Mouse (Mus musculus) kidney, adult 9 months (tissue): ENCODE data around the gene Socs2.

Source experiments
- DNase-seq: peaks from one replicate; pipeline ENCODE4 v3.0.0; 2022

Socs2 gene

DNA sequence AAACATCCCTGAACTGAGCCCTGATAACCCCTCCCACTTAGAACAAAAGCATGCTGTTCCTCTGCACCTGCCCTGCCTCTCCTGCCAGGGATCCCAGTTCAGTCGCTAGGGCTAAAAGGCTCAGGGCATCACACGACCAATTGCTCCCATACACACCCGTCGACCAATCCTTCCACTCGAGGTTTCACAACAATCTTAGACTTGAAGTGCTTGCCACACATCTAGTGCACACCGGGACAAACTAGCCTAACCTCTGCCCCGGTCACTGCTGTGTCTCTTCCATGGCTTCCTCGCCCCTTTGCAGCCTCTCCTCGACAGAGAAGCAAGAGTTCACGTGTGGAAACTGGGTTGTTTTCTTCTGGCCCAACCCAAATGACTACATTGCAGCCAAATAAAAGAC is 3.3 kb upstream of the Socs2 start:
- DNase-seq: no peak

DNA sequence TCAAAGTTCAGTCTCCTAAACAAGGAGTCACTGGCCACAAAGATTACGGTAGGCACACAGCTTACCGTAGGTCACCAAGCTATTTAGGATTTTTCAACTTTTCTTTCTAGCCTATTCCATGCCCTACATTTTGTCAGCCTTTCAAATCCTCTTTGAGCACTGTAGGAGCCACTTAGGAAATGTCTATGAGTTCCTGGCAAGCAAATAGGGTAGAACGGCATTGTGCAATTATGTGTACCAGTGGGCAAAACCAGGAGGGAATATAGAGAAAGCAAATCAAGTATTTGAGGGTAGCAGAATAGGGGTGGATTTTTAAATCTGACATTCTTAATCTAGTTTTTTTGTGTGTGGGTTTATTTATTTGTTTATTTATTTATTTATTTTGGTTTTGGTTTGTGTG is 2.7 kb upstream of the Socs2 start:
- DNase-seq: no peak

DNA sequence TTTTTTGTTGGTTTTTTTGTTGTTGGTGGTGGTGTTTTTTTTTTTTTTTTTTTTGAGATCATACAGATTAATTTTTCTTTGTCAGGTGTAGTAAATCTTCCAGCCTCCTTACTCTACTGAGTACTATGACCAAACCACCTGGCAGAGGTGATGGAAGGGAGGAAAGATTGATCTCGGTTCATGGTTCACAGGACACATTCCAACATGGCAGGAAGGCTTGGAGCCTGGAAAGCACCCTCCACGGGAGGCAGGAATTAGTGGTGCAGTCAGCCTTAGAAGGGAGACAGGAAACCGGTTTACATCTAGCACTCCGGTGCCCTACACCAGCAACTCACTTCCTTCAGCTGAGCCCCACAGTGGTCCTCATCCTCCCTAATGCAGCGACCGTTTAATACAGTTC is 1.7 kb upstream of the Socs2 start:
- DNase-seq: peak; percentile 80

DNA sequence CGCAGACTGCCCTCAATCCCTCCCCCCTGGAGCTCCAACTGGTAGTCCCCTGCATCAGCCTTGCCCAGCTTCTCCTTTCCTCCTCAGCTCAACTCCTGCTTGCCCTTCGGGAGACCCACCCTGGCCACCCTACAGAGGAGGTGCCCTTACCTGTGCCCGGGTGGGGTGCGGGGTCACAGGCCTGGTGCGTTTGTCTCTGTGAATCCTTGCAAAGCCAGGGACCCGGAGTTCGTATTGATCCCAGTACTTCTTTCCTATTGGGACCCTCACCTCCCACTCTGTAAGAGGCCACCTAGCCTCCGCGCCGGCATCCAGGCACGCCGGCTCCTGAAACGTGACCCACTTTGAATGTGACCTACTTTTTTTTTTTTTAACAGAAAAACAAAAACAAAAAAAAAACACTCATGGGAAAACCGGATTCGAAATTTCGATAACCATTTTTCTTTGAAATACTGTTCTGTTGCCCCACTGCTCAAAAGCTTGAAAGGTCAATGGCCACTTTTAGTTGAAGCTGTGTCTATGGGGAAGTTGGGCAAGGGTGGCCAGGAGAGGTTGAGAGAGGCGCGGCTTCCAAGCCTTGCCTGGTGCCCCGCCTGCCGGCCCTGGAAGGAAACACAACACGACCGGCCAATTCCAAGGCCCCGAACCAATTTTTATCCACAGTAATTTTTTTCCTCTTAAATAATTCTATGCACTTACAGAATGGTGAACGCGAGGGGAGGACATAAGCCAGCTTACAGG is 686 bp upstream of the Socs2 start:
- peak; percentile 77 for DNase-seq

DNA sequence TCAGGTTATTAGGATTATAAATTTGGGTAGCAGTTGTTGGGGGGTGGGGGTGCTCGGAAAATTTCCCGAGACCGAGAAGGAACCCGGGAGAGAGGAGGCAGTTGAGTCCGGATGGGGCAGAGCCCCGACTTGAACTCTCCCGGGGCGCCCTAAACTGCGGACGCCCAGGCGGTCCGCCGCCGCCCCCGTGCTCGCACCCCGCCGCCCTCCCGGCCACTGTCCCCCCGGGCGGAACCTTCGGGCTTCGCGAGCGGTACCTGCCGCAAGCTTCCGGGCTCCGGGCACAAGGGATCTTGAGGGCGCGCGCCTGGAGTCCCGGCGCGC is 657 bp downstream of the Socs2 start:
- no peak for DNase-seq

DNA sequence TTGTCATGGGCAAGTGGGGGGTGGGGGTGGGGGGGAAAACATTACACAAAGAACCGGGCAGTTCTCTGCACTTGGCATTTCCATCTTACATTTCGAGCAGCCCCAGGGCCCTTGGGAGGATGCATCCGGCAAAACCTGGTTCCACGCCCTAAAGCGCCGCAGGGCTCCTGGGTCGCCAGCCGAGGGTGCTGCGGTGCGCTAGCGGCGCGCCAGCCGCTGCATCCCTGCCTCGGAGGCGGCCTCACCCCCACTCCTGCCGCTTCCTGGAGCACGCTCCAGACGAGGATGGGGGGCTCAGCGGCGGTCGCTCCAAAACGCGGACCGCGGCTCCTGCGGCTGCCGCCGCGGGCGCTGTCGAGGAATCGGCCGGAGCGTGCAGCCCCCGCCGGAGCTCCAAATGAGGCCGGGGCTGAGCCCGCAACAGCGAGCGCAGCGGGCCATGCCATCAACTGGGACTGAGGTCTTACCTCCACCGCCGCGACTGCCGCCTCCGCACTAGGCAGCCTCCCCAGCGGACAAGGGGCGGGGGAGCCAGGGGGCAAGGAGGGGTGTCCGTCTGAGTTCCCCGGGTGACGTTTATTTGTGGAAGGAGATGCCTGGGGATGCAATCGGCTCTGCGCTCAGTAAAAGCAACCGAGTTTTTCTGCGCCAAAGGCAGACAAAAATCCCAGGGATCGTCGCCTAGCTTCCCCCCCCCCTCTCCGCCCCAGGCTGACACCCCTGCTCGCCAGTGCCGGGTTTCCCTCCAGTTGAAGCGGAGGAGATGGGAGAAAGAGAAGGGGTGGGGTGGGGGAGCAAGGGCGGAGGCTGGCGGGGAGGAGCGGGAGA is 1.2 kb downstream of the Socs2 start:
- peak; percentile 40 for DNase-seq

DNA sequence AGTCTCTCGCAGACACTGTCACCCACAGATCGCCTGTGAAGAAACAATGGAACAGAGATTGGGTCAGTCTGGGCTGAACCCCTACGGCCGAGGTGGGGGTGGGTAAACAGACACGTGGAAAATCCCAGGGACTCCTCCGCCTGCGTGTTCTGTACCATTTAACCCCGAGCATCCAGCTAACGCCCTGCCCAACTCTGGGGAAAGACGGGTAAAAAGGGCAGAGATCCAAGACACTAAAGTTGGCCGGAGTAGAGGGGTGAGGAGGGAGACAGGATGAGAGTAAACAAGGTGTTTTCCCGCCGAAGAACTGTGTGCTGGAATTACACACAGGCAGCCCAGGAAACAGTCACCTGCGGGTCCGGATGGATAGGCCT is 1.8 kb downstream of the Socs2 start:
- DNase-seq: peak; percentile 30

DNA sequence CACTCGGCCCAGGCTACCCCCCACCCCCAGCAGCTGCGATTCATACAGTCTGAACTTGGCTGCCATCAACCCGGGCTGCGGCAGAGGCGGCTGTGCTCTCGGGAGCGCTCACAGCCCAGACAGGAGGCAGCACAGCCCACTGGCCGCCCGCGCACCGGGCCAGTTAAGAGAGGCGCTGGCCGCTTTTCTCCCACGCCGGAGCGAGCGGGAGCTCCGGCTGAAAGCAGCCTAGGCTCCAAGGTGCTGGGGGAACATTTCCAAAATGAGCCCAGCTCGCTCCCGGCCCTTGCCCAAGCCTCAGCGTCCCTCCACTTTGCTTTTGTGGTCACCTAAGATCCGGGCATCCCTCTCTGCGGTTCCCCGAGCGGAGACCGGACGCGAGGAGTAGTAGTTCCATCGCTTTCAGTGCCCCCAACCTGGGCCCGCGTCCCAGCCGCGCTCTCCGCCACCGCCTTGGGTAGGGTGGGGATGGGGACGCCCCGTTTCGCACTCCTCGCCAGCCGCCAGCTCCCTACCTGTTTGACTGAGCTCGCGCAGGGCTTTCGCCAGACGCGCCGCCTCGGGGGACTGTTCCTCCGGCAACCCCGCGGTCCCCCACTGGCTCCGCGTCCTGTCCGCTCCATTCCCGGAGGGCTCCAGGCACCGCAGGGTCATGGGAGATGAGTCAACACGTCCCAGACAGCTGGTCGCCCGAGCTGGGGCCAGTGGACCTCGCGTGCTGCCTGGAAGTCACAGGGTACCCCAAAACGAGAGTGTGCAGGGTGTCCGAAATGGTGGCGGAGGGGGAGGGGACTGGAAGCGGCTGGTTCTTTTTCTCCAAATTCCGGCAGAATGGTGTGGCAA is 2.4 kb downstream of the Socs2 start:
- DNase-seq: peak; percentile 41

DNA sequence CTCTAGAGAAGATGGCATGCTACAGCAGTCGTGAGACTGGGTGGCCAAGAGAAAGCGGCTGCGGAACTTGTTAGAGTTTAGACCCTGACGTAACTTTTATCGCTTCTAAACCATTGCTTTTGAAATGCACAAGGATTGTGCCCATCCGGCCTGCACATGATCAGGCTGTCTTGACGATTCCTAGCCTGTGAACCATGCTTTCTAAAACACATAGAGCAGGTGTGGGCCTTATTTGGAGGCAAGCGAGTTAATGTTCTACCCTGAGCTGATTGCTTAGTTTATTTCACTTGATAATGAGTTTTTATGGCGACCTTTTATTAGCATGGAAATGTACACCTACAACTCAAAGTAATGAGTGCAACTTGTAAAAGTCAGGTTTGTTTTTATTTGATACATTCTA is 5.8 kb downstream of the Socs2 start:
- DNase-seq: peak; percentile 30

DNA sequence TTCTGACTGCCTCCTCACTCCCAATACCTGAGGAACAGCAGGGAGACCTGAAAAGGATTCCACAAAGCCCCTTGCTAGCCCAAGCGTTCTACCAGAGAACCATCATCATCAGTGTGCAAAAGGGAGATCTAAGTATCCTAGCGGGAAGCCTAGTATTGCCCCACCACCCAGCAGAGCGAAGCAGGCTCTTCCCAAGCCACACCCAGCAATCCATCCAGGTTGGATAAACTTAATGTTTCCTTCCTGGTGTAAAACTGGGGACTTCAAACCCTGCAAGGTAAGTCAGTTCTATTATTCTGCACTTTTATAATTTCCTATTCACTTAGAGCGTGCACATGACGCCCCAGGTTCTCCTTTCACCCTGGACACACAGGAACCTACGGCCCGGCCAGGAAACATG is 6.3 kb downstream of the Socs2 start:
- DNase-seq: no peak

DNA sequence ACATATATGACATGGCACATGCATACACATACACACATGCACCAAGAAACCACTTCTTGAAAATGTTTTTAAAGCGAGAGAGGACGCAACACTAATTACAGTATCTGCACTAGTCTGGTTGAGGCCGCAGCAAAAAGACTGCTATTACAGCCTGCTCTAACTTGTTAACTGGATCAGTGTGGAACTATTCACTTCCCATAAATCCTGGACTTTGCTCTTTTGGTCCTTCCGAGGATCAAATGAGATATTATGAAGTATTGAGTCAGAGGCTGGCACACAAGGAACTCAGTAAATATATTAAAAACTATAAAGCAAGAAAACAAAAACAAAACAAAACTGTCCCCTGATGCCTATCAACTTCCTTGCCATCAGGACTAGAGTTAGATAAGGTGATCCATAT is 6.8 kb downstream of the Socs2 start:
- DNase-seq: no peak

DNA sequence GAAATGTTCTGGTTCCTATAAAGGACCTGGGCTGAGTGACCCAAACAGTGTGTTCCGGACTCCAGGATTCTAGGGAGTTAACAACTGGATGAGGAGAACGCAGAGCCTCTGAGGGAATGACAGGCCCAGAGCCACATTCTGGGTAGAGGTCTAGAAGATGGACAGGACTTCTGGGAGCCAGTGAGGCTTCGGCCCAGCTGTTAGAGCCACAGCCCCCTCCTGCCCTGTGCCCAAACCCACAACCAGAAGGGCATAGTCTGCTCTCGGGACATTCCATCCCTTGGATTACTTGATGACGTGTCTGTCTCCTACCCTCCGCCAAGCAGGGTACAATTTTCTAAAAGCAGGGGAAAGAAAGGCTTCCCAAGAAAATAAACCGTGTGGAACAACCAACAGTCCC is 7.8 kb downstream of the Socs2 start:
- DNase-seq: no peak

DNA sequence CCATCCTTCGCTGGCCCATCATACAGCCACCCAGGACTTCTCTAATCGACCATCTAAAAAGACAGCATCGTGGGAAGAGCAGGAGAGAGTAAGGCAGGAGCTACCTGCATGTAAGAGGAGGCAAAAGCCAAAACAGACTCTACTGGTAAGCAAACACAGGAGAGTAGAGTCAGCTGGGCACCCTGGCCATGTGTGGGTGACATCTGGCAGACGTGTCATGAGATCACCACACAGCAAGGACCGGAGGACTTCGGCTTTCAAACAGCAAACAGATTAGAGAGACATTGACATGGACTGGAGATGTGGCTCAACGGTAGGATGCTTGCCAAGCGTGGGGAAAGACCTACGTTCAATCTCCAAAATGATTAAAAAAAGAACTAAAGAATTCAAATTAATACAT is 8.5 kb downstream of the Socs2 start:
- DNase-seq: no peak

DNA sequence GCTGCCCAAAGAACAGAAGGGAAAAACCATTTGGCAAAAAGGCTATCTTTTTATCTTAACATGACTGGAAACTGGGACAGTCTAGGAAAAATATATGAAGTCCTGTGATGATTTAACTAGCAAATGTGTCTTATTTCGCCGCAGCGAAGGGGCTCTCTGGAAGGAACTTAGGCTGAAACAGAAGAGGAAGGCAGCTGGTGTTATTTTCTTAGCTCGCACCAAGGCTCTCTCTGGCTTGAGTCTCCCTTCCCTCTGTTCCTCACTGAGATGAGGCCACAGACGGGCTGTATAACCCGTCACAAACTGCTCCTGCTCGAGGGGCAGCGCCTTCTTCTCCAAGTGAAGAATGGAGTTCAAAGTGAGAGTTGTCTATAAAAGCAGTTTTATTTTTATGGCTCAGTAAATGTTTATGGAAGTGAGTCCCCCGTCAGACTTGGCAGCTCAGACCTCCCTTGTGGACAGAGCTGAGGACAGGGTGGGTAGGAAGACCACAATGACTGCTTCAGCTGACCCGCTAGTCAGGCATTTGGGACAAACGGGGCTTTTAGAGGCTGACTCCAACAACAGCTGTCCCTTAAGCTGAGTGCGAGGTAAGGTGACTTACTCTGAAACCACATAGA is 9.3 kb downstream of the Socs2 start:
- no peak for DNase-seq

DNA sequence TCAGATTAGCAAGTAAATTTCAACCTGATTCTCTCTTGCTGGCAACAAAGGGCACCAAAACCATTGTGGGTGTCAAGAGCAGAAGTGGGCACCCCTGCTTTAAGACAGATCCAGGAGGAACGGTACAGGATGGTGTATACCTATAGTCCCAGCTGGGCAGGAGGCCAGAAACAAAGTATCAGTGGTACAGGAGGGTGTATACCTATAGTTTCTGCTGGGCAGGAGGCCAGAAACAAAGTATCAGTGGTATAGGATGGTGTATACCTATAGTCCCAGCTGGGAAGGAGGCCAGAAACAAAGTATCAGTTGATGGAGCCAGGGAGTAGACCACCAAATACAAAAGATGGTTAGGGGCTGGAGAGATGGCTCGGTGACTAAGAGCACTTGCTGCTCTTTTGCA is 12.2 kb downstream of the Socs2 start:
- DNase-seq: no peak

DNA sequence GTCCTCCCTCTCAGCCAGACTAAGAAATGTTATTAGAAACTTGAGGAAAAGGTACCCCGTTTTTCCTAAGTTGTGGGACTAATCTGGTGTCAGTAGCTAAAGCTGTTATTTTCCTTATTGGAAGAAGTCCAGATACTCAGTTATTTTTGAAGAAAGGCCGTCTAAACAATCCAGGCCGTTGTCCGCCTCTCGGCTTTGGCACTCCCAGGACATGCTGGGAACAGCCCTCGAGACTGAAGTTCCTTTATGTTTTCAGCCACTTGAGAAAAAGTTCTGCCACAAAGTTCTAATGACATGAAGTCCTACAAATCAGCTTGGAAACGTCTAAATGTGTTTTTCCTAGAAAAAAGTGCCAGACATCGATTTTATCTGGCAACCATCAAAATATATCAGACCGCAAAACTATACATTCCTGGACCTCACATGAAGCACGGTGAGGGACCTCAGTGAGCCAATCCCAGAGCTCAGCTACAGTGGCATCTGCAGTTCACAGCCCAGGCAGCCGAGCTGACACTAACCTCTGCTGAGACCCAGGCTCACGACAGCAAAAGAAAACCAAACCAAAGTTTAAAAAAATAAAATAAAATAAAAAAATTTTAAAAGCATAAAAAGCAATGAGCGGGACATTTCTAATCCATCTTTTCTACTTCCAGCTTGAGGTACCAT is 17.2 kb downstream of the Socs2 start:
- no peak for DNase-seq

DNA sequence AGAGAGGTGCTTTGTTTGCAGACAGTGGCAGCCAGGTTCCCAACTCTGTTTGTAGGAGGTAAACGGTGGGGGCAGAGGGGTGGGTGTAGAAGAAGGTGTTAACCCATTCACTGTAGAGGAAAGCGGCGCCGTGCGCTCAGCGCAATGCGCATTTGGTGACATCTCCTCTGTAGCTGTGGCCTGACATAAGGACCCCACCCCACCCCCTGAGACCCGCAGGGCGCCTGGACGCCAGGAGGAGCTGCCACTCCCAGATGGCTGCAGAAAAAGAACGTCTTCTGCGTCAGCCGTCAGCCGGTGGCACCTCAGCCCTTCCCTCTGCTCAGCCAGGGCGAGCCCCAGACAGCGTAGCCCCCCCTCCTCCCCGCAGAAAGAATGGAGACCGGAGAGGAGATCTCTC is 18.5 kb downstream of the Socs2 start:
- no peak for DNase-seq

DNA sequence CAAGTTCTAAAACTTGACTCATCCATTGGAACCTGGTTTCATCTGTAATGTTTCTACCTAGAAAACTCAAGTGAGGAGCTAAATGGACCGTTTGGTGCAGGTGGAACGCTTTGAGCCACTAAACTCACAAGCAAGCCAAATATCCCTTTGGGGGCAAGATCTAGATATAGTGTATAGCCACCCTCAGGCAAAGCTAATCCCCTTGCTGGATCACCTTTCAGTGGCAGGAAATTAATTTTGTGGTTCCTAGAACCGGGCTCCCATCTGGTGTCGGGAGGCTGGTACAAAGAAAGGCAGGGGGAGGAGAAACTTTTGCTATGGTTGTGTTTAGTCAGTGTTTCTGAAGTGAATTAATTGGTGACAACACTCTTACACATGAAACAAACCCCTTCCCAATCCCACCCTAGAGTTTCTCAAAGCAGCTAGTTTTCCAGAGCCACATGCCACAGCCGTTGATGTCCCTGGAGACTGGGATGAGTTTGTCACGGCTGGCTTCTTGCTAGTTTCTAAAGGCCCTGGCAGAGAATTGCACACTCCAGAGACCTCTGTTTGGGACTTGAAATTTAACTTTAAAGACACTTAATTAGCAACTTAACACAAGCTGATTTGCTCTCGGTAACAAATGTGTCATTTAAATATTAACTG is 19.7 kb downstream of the Socs2 start:
- DNase-seq: peak; percentile 50

DNA sequence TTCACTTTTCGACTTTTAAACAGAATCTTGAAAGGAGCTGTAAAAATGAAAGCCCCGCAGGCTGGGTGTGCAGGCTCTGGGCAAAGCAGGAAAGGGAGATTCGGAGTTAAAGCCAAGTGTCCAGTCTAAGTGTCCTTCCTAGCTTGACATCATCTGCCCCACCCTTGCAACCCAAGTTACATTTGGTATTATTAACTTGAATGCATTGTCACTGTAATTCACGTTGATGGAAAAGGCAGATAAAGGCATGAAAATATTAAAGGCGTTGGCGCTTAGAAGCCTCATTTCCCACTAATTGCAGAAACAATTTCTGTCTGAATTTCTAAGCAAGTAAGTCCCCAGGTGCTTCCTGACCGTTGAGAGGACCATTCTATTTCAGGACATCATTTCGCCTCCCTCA is 20.6 kb downstream of the Socs2 start:
- peak; percentile 46 for DNase-seq

DNA sequence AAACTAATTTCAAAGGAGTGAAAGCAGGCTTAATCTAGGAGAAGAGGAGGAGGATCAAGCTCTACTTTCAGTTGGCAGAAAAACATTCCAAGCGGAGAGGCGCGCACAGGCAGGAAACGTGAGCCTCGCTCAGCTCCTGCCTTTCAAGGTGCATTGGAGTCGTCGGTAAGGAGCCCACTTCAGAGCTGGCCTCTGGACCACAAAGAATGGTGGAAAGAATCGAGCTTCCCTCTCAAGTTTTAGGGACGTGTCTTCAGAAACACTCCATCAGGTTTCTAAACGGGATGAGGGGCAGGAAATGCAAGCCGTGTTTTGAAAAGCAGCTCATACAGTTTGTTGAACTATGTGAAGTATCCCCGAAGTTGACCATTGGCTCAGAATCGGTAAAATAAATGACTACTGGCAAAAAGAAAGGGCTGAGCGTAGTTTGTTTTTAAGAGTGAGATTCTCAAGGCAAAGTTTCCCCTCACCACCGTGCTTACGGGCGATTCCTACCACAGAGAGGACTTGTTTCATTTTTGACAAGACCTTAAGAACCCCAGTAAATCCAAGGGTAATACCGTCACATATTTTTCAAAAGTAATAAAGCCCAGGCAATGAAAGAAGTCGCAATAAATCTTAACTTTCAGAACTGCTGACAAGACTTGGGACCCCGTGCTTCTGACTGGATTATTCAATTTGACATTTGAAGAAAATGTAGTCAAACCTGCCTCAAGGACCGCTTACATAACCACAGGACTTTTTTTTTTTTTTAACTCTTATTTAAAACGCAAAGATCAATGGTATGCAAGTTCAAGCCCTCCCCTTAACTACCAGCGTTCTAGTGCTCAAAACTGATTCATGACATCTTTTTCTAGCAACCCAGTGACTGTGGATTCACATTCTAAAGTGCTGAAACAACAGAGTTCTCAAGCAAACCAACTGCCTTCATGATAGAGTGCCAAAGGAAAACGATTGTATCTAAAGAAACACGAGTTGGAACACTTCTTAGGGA is 21.9 kb downstream of the Socs2 start:
- peak; percentile 24 for DNase-seq

DNA sequence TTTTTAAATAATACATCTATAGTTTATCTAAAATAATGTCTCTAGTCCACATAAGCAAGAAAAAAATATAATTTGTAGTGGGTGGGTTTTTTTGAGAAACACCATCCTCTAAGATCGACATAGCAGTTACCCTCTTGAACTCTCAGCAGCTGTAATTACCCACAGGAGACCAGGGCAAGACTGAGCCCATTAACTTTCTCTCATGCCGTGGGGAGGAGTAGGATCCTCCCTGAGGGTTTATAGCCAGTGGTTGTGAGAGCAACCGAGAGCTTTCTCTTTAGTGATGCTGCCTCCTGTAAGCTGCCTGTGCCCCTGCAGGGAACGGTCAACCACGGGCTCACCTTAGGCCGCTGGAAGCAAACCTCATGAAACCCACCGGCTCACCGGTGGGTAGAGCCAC is 24.9 kb downstream of the Socs2 start:
- DNase-seq: no peak
